Mouse (Mus musculus) gastrocnemius, adult 18-20 months (tissue): ENCODE data around the gene Gp2. TPM values are rescaled to one million over a fixed set of nuclear protein-coding genes. Genes with fewer than 3 reads are reported as not detected.

Experiments used
- DNase-seq: peaks from one replicate; pipeline ENCODE4 v3.0.0; 2021; ENCODE audit warnings: low spot score
- long read RNA-seq, 2 experiments: library from polyadenylated mRNA; stranded (forward); transcript quantifications; one replicate each; pipeline ENCODE4 v2.0.0; 2021
- total RNA-seq, 2 experiments: library from RNA; stranded (reverse); gene quantifications; 2 replicates each; pipeline ENCODE4 v1.2.3; 2021

Gp2 gene
- total RNA-seq: not detected
- long read RNA-seq, experiment 1: 0 reads
- long read RNA-seq, experiment 2: 0 reads

DNA sequence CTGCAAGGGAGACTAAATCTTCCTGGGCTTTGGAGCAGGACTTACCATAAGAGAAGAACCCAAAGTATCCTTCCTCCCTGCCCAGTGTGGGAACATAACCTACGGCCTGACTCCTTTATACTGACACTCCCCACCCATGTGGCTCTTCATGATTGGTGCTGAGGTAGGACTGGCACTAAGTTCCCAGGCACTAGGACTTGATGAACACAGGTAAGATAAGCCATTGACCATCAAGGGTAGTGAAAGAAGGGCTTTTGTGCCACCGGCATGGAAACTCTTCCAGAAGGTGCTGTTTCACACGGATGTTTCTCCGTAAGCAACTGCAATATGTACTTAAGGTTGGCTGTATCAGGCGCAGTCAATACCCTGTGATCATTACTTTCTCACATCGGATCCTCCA is at the start of gene Gp2:
Gene Gp2 (minus strand): TSS at position 101 of the 400 bp plus-strand sequence.
- no peak for DNase-seq

GRCm38 (mm10) chr7:119490041-119490780 is 31.1 kb upstream of the Gp2 start:
- DNase-seq: no peak

GRCm38 (mm10) chr7:119486683-119487082 is 27.6 kb upstream of the Gp2 start:
- no peak for DNase-seq

- no peak for DNase-seq
These were observed 25.1 kb upstream of the Gp2 start for GRCm38 (mm10) chr7:119484154-119484553.

- no peak for DNase-seq
These were observed 20.2 kb upstream of the Gp2 start, which contains the start of gene Umod for GRCm38 (mm10) chr7:119479256-119479655. Gene Umod (minus strand): TSS chr7:119479282.

DNA sequence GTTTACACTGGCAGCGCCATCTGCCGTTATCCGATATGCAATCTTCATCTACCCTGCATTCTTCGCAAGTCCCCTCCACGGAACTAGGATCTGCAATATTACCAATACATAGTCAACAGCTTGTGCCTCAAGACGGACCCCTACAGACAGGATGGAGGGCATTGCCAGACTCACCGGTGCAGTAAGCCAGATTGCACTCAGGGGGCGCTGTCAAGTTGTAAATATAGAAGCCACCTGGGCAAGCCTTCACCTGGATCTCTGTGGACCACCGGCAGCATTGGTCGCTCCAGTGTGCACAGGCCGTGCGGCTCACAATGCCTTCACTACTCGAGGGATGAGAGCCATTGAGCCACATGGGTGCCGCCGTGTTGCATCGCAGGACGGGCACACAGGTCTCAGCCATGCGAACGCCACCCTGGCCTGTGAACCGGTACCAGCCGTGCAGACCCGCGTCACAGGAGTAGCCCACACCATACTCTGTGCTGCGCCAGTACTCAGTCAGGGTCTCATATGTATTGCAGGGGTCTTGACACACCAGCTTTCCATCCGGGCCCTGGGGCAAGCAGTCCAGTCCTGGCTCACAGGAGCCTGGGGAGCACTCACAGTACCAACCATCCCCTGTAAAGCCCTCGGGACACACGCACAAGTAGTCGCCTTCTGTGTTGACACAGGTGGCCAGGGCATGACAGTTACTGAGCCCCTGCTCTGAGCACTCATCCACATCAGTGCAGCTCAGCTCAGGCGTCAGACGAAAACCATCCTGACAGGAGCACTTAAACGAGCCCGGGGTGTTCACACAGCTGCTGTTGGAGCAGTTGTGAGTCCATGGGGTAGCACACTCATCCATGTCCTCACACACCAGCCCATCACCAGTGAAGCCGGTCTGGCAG is 17.7 kb upstream of the Gp2 start:
- DNase-seq: no peak

- DNase-seq: no peak
These were observed 4.9 kb downstream of the Gp2 start for GRCm38 (mm10) chr7:119454192-119454591.

GRCm38 (mm10) chr7:119443849-119444248 is 15.2 kb downstream of the Gp2 start:
- no peak for DNase-seq

DNA sequence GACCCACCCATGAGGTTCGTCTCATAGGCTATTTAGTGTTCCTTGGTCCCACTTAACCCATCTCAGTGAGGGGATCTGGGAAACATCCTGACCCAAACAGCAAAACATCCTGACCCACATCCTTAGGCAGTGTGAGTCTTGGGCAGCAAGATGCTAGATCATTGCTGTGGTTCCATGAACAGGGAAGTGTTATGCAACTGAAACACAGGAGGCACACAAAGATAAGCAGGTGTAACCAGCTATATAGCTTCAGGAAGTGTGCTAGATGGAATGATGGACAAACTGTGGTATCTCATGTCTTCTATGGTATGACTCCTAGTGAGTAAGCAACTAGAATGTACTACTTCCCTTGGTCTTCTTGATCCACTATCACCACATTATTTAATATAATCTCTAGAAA is 17.1 kb downstream of the Gp2 start:
- DNase-seq: no peak

DNA sequence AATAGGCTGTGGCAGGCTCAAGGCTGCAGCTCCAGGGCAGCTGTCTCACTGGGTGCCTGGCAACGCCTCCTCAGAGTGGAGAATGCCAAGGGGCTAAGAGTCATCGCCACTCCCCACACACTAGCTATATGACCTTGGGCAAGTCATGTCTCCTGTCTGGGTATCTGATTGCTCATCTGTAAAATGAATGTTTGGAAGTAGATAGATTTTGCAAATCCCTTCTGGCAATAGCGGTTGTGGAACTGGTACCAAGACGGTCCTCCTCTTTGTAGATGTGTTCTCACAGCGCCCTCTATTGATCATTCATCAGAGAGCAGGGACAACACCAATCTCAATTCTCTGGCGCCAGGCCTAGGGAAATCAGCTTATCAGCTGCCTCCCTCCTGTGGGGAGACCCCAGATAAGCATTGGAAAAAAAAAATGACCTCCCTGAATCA is 31.9 kb downstream of the Gp2 start:
- no peak for DNase-seq

DNA sequence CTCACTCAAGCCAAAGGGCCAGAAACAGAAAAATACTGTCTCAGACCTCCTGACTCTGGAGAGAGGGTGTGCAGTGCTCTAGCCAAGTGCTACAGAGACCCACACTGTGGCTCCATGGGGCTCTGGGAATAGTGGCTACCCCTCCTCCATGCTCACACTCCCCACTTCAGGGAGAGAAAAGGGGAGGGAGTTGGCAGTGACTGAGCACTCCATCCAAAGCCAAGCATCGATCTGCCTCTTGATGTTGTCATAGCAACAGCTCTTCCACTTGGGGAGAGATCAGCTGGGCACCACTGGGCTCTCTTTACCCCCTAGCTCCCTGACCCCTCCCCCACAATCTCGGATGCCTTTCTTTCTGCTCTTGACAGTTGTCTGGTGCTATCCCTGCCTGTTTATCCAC is 38.4 kb downstream of the Gp2 start:
- no peak for DNase-seq

DNA sequence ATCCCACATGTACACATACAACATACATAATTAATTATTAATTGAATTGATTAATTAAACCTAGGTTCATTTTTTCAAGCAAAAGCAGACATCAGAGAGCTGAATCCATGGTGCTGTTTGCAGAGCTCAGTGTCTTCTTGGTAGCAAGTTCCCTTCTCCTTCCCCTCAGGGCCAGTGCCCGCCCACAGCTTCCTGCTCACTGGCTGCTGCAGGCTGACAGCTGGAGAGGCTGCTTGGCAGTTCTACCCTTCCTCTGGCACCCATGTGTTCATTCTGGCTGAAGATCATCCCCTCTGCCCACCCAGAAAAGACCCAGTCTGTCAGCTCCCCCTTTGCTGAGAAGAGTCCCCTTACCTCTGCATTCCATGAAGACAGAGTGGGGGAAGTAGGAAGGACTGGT is 40.6 kb downstream of the Gp2 start:
- no peak for DNase-seq

GRCm38 (mm10) chr7:119394050-119394732 is 64.9 kb downstream of the Gp2 start:
- DNase-seq: no peak

Other genes starting within 250 kb of the Gp2 start
- not detected for gene Umod, start 20.0 kb upstream of the Gp2 start, total RNA-seq
- 1 to 10 TPM in 1 of 2 experiments, under 1 TPM in 1; 0.50 to 1.2 TPM for gene Acsm5, start 60.2 kb upstream of the Gp2 start, total RNA-seq
- gene Pdilt, start 64.2 kb upstream of the Gp2 start, total RNA-seq: not detected
- gene Acsm2, start 95.1 kb upstream of the Gp2 start, total RNA-seq: under 1 TPM in 1 of 2 experiments, not detected in 1; 0.48 TPM
- 1 to 10 TPM in 1 of 2 experiments, under 1 TPM in 1; 0.25 to 1.4 TPM for gene Acsm1, start 147.7 kb upstream of the Gp2 start, total RNA-seq
- not detected for gene Acsm4, start 230.7 kb upstream of the Gp2 start, total RNA-seq